Mouse (Mus musculus): ENCODE data around the gene Lmx1b. TPM values are rescaled to one million over a fixed set of nuclear protein-coding genes. Genes with fewer than 3 reads are reported as not detected.
A peak's percentile ranks its signal among the peaks of the same experiment; 100 is the strongest.

Gene Lmx1b
- polyA plus RNA-seq, 1 experiment from 2014 or later, result not detected

DNA sequence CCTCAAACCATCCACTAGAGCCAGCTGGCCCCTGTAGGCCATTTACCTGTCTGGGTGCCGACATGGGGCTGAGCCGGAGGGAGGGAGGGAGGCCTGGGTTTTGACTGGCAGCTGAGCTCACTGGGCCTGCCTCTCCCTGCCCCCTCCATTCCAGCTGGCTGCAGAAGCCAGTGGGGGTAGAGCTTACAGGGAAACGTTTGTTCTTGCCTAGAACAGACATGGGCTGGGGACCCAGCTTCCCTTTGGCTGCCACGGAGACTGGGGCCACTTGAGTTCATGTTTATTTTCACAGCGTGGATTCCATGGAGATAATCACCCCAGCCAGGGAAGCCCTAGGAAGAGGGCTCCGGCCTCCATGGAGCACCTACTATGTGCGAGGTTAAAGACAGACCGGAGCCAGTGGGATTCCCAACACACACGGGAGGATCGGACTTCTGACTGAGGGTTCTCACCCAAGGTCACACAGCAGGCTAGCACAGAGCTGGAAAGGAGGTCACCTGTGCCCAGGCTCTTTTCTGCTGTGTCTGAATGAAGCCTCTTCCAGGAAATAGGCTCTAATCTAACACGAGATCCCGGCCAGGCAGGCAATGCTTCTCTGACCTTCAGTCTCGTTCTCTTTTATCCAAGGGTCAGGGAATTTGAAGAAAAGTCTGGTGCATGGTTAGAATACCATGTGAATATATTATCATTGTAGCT lies 25.2 kb upstream of the Lmx1b start:
- no peak for ATAC-seq (ENCODE audit: low read depth)
- no peak for DNase-seq
- H3K9ac ChIP-seq, result no peak overlapping the region
- H3K4me2 ChIP-seq, result no peak overlapping the region
- H3K27me3 ChIP-seq, result no peaks in the 10 kb centered on the region
- no peaks in the 10 kb centered on the region for H3K36me3 ChIP-seq
- no peak overlapping the region for H3K4me3 ChIP-seq (replicated peaks)
- no peak overlapping the region for H3K27ac ChIP-seq
- H3K4me1 ChIP-seq (replicated peaks), result no peaks in the 10 kb centered on the region
- no peaks in the 10 kb centered on the region for H3K9me3 ChIP-seq (replicated peaks)
- WGBS (ENCODE audit: insufficient replicate concordance), result 28% methylated on average over 13 of the region's 13 CpGs

GRCm38 (mm10) chr2:33664661-33665060 lies 24.4 kb upstream of the Lmx1b start:
- Histone ChIP-seq H3K27ac (no peak overlapping the region), H3K4me3 (replicated peaks) (no peak overlapping the region), H3K4me2 (no peak overlapping the region), H3K9ac (no peak overlapping the region), H3K4me1 (replicated peaks) (no peaks in the 10 kb centered on the region), H3K9me3 (replicated peaks) (no peaks in the 10 kb centered on the region), H3K27me3 (no peaks in the 10 kb centered on the region), H3K36me3 (no peaks in the 10 kb centered on the region)
- DNase-seq (no peak), ATAC-seq (ENCODE audit: low read depth) (no peak)
- WGBS (ENCODE audit: insufficient replicate concordance), result 58% methylated on average over 4 of the region's 4 CpGs

- H3K4me3 ChIP-seq (replicated peaks), result peak overlapping the region; percentile 28; the same call in 1 of the 2 replicates
- H3K9ac ChIP-seq, result no peak overlapping the region
- no peak overlapping the region for H3K27ac ChIP-seq
- peak overlapping the region; percentile 45 for H3K4me2 ChIP-seq
- DNase-seq (no peak), ATAC-seq (ENCODE audit: low read depth) (no peak)
- no peaks in the 10 kb centered on the region for H3K9me3 ChIP-seq (replicated peaks)
- no peaks in the 10 kb centered on the region for H3K36me3 ChIP-seq
- 0 out of 2 replicates have a peak, but pooled peaks cover 3% of the 10 kb centered on the region for H3K27me3 ChIP-seq
- 1% methylated on average over 7 of the region's 7 CpGs for WGBS (ENCODE audit: insufficient replicate concordance)
- H3K4me1 ChIP-seq (replicated peaks), result 0 out of 2 replicates have a peak, but pooled peaks cover 4% of the 10 kb centered on the region
Observed at GRCm38 (mm10) chr2:33659288-33659629, 18.9 kb upstream of the Lmx1b start.

- Histone ChIP-seq H3K4me3 (replicated peaks) (peak overlapping the region; percentile 28; the same call in 1 of the 2 replicates), H3K4me1 (replicated peaks) (0 out of 2 replicates have a peak, but pooled peaks cover 4% of the 10 kb centered on the region), H3K9me3 (replicated peaks) (no peaks in the 10 kb centered on the region), H3K27ac (no peak overlapping the region), H3K36me3 (no peaks in the 10 kb centered on the region), H3K4me2 (peak overlapping the region; percentile 45), H3K9ac (no peak overlapping the region), H3K27me3 (0 out of 2 replicates have a peak, but pooled peaks cover 3% of the 10 kb centered on the region)
- ATAC-seq (ENCODE audit: low read depth), result no peak
- DNase-seq, result no peak
- 29% methylated on average over 12 of the region's 12 CpGs for WGBS (ENCODE audit: insufficient replicate concordance)
Observed at GRCm38 (mm10) chr2:33658602-33659287, 18.4 kb upstream of the Lmx1b start.

GRCm38 (mm10) chr2:33652517-33653198 lies 12.3 kb upstream of the Lmx1b start:
- no peak overlapping the region for H3K27ac ChIP-seq
- DNase-seq, result no peak
- H3K4me1 ChIP-seq (replicated peaks), result no peaks in the 10 kb centered on the region
- H3K9ac ChIP-seq, result no peak overlapping the region
- H3K36me3 ChIP-seq, result no peaks in the 10 kb centered on the region
- peaks cover 42% of the 10 kb centered on the region for H3K27me3 ChIP-seq
- no peak for ATAC-seq (ENCODE audit: low read depth)
- no peak overlapping the region for H3K4me2 ChIP-seq
- no peaks in the 10 kb centered on the region for H3K9me3 ChIP-seq (replicated peaks)
- WGBS (ENCODE audit: insufficient replicate concordance), result 59% methylated on average over 22 of the region's 22 CpGs
- no peak overlapping the region for H3K4me3 ChIP-seq (replicated peaks)

DNA sequence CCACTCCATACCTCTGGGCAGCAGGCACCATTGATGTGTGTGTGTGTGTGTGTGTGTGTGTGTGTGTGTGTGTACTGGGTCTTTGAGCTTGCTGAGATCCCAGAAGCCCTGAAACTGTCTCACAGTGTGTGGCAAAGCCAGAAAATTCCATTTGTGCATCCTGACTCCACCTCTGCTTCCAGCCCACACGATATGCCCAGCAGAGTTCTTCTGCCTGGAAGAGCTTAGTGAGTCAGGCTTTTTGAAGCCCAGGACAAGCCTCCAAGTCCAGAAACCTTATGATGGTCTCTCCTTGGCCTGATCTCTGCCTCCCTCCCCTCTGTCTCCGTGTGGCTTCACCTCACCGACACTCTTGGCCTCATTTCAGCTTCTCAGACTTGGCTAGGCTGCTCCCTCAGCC lies 9.1 kb upstream of the Lmx1b start:
- no peak overlapping the region for H3K4me3 ChIP-seq (replicated peaks)
- H3K9ac ChIP-seq, result no peak overlapping the region
- H3K36me3 ChIP-seq, result no peaks in the 10 kb centered on the region
- peaks cover 72% of the 10 kb centered on the region for H3K27me3 ChIP-seq
- WGBS (ENCODE audit: insufficient replicate concordance), result 40% methylated on average over 3 of the region's 3 CpGs
- H3K9me3 ChIP-seq (replicated peaks), result no peaks in the 10 kb centered on the region
- ATAC-seq (ENCODE audit: low read depth), result no peak
- H3K4me2 ChIP-seq, result no peak overlapping the region
- H3K4me1 ChIP-seq (replicated peaks), result no peaks in the 10 kb centered on the region
- no peak overlapping the region for H3K27ac ChIP-seq
- no peak for DNase-seq

GRCm38 (mm10) chr2:33648894-33649293 lies 8.6 kb upstream of the Lmx1b start:
- ATAC-seq (ENCODE audit: low read depth), result no peak
- 37% methylated on average over 4 of the region's 4 CpGs for WGBS (ENCODE audit: insufficient replicate concordance)

DNA sequence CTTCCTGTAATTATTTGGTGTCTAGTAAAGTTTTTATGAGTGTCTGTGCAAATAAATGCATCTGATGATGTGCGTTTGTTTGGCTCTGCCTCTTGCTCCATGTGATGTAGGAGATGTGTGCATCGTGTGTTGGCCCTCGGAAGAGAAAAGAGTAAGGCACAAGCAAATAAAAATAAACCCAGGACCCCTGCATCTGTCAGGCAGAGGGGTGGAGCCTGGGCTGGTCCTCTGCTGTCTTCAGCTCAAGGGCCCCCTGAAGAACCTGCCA lies 5.9 kb upstream of the Lmx1b start:
- no peak for ATAC-seq (ENCODE audit: low read depth)
- no peak for DNase-seq
- H3K9ac ChIP-seq, result no peak overlapping the region
- no peak overlapping the region for H3K4me2 ChIP-seq
- no peak overlapping the region for H3K4me3 ChIP-seq (replicated peaks)
- WGBS (ENCODE audit: insufficient replicate concordance), result 12% methylated on average over 3 of the region's 3 CpGs
- peaks cover 92% of the 10 kb centered on the region for H3K27me3 ChIP-seq
- H3K27ac ChIP-seq, result no peak overlapping the region
- H3K9me3 ChIP-seq (replicated peaks), result no peaks in the 10 kb centered on the region
- H3K4me1 ChIP-seq (replicated peaks), result peaks cover 3% of the 10 kb centered on the region; the same call in 1 of the 2 replicates
- no peaks in the 10 kb centered on the region for H3K36me3 ChIP-seq

More at GRCm38 (mm10) chr2:33648894-33649293, 8.6 kb upstream of the Lmx1b start:
- Histone ChIP-seq H3K4me1 (replicated peaks) (no peaks in the 10 kb centered on the region), H3K4me2 (no peak overlapping the region), H3K9ac (no peak overlapping the region), H3K27me3 (peaks cover 77% of the 10 kb centered on the region), H3K4me3 (replicated peaks) (no peak overlapping the region), H3K9me3 (replicated peaks) (no peaks in the 10 kb centered on the region), H3K27ac (no peak overlapping the region), H3K36me3 (no peaks in the 10 kb centered on the region)
- no peak for DNase-seq

- 3% methylated on average over 15 of the region's 15 CpGs for WGBS (ENCODE audit: insufficient replicate concordance)
- DNase-seq (no peak), ATAC-seq (ENCODE audit: low read depth) (no peak)
- Histone ChIP-seq H3K27ac (no peak overlapping the region), H3K9ac (no peak overlapping the region), H3K27me3 (peaks cover 97% of the 10 kb centered on the region), H3K36me3 (no peaks in the 10 kb centered on the region), H3K9me3 (replicated peaks) (no peaks in the 10 kb centered on the region), H3K4me1 (replicated peaks) (peaks cover 3% of the 10 kb centered on the region; the same call in 1 of the 2 replicates), H3K4me3 (replicated peaks) (no peak overlapping the region), H3K4me2 (no peak overlapping the region)
Observed at GRCm38 (mm10) chr2:33645538-33646282, 5.4 kb upstream of the Lmx1b start.

GRCm38 (mm10) chr2:33643721-33644713 lies 3.7 kb upstream of the Lmx1b start:
- peaks cover 7% of the 10 kb centered on the region for H3K4me1 ChIP-seq (replicated peaks)
- no peak for ATAC-seq (ENCODE audit: low read depth)
- H3K36me3 ChIP-seq, result no peaks in the 10 kb centered on the region
- no peak overlapping the region for H3K4me3 ChIP-seq (replicated peaks)
- no peak overlapping the region for H3K27ac ChIP-seq
- no peak overlapping the region for H3K9ac ChIP-seq
- H3K27me3 ChIP-seq, result peaks cover 100% of the 10 kb centered on the region
- no peaks in the 10 kb centered on the region for H3K9me3 ChIP-seq (replicated peaks)
- no peak for DNase-seq
- 6% methylated on average over 50 of the region's 50 CpGs for WGBS (ENCODE audit: insufficient replicate concordance)
- H3K4me2 ChIP-seq, result no peak overlapping the region
